Mouse (Mus musculus) left cerebral cortex, adult 8-10 months (tissue): Measurements from ENCODE around the gene Slc16a7. TPM values are rescaled to one million over a fixed set of nuclear protein-coding genes. Genes with fewer than 3 reads are reported as not detected.

Experiments
- DNase-seq, 2 experiments: peaks; one replicate each; pipeline ENCODE4 v3.0.0; 2022; ENCODE audit warnings: low spot score in 2 of 2
- total RNA-seq, 4 experiments: library from RNA; stranded (reverse); gene quantifications; 2 replicates each; pipeline ENCODE4 v1.2.4; 2022

Slc16a7 gene
- total RNA-seq: 10 to 100 TPM; 43.8 to 54.6 (median 49.6) TPM

DNA sequence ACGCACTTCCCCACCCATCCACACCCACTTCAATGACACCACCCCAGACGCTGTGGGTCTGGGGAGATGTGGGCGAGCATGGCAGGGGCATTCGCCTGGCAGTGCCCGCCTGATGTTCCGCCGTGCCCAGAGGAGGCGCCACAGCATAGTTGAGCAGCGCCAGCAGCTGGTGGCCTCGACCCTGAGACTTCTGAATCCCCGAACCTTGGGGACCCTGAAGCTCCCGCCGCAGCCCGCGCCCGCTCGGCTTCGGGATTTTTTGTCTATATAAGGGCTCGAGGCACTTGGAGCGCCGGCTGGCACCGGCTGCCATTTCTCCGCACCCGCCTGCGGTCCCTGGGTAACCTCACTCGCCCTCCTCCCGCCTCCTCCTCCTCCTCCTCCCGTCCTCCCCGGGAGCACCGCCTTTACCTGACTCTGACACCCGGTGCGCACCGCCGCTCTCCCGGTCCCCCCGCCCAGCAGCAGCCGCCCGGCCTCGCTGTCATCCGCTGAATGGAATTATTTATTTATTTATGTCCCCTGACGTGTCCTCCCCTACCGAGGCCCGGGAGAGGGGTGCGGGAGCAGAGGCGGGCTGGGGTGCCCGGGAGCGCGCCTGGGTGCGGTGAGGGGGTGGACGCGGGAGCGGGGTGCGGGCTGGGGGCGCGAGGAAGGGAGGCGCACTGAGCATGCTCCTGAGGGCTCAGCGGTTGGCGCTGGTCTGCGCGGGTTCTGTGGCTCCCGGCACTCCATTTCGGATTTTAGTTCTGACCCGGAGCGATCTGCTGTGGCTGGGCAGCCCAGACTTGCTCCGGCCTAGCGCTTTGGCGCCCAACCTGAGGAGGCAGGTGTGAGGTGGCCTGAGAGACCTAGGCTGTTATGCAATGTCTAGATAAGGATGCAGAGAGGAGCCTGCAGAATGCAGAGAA, at the start of gene Slc16a7:
Gene Slc16a7 (minus strand): TSS at position 590 of the 911 bp plus-strand sequence.
- DNase-seq: peak; percentile 78 to 86

DNA sequence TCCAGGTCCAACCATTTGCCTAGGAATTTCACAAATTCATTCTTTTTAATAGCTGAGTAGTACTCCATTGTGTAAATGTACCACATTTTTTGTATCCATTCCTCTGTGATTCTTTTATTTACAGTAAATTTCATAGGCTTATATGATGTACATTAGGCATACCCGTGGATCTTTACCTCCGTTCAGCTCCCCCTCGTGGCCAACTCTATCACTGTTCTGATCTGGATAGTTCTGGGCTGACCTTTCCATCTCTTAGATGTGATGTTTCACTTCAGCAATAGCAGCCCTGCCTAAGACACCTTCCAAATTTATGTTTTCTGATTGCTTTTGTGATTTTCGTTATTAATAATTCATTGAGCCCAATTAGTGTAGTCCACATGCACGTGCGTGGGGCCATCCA, 29.5 kb upstream of the Slc16a7 start:
- no peak for DNase-seq

GRCm38 (mm10) chr10:125399796-125400195, 10.5 kb upstream of the Slc16a7 start:
- DNase-seq: no peak

- no peak for DNase-seq
Measured at GRCm38 (mm10) chr10:125390011-125390410, 746 bp upstream of the Slc16a7 start.

DNA sequence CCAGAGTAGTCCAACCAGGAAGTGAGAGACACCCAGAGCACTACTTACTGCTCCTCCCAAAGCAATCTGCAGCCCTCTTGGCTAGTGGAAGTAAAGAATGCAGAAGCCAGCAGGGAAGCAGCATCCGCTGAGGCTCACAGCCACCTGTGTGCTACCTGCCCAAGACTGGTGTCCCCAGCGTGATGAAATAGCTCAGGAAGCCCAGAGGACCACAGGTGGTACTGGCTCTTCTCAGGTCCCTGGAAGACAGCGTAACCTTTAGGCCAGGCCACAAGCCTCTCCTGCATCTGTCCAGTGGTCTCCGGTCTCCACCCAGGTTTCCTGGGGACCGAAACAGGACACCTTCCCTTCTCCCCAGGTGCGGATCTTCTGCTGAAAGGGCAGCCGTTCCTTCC, 787 bp downstream of the Slc16a7 start:
- DNase-seq: peak in 1 of 2 experiments; percentile 54

DNA sequence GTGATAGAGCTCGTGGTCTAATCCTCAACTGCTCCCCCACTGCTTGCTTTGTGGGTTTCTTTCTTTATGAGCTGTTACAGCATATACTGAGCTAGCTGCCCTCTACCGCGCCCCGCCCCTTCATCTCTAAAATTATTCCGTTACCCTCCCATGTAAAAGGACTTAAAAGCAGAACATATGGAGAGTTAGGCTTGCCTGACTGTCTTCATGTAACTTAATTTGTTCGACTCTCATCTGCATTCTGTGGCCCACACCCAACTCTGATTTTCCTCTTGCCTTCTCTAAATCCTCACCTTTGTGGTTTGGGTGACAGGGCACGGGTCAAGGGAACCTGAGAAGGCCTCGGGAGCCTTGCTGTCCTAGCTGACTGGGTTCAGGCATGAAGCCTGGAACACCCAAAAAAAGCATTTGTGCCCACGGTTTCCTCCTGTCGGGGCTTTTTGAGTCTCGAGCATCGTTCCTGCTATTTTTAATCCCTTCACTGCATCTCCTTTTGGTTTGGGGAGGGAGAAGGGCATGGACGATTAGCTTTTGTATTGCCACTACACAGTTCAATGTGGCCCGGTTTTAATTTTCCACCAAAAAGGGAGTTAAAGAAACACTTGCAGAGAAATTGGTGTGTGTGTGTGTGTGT, 1.4 kb downstream of the Slc16a7 start:
- peak in 1 of 2 experiments; percentile 59 for DNase-seq

GRCm38 (mm10) chr10:125375526-125375925, 13.7 kb downstream of the Slc16a7 start:
- no peak for DNase-seq

DNA sequence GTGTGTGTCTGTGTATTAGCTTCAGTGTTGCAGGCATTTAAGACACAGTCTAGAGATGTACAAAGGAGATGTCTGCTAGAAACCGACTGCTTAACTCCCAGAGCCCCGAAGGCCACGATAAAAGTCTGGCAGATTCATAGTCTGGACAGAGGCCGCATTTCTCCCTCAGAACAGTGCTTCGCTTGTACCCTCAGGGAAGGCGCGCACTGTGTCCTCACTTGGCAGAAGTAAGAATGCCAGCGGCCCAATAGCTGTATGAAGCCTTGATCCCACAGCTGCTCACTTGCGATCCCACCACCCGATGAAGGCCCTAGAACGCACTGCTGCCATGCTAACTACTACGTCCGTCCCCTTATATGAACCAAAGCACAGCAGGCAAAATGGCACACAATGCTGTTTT, 16.6 kb downstream of the Slc16a7 start:
- no peak for DNase-seq

- DNase-seq: no peak
Measured at GRCm38 (mm10) chr10:125371451-125371850, 17.8 kb downstream of the Slc16a7 start.

DNA sequence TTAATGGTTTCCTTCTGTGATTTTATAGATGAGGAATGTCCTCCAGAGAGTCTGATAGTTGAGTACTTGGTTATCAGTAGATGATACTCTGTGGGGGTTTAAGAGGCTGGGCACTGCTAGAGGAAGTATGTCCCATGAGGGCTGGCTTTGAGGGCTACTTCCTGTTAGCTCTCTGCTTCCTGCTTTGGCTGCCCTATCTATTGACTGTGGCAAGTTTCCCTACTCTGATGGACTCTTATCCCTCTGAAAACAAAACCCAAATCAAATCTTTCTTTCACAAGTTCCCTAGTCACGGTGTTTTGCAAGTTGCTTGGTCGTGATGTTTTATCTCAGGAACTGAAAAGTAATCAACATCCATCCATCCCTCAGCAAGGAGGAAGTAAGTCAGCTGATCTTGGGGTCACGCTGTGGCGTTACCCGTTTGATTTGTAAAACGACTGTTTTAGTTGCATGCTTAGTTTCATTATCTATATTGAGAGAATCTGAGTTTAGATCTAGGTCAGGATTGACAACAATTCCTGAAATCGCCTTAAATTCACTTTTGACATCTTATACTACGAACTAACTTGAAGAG, 19.1 kb downstream of the Slc16a7 start:
- no peak for DNase-seq

- no peak for DNase-seq
Measured at GRCm38 (mm10) chr10:125358479-125358878, 30.8 kb downstream of the Slc16a7 start.

- no peak for DNase-seq
Measured at GRCm38 (mm10) chr10:125352805-125353204, 36.5 kb downstream of the Slc16a7 start.

DNA sequence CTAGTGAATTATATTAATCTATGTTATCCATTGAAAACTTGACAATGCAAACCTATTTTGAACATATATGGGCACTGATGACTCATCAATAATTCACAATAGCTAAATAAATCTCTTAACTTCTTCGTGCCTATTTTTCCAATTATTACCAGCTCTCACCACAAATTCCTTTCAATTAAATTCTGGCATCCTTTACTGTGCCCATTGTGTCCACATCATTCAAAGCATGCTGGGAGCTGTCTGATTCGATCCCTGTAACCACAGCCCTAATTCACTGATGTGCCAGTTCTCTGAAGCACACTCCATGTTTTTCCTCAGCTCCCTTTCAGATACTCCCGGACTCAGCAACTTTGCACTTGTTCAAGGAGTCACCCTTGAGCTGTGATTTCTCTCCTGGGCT, 41.1 kb downstream of the Slc16a7 start:
- DNase-seq: no peak

DNA sequence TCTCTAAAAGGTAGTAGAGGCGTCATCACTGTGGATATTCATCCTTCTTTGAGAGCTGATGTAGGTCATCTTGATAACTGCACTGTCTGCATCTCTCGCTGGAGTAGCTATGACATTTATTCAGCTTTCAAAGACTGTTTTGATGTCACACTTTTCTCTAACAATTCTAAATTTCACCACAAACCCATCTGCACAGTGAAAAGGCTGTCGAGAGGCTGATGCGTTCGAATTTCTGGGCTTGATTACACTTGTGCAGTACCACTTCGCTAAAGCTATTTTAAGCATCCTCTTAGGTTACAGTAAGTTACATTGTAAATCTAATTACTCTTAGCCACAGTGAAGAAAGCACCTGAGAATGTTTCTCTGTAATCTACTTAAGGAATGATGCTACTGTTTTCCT, 42.1 kb downstream of the Slc16a7 start:
- DNase-seq: no peak

- no peak for DNase-seq
Measured at GRCm38 (mm10) chr10:125346364-125346763, 42.9 kb downstream of the Slc16a7 start.

- no peak for DNase-seq
Measured at GRCm38 (mm10) chr10:125345583-125345982, 43.7 kb downstream of the Slc16a7 start.

- DNase-seq: no peak
Measured at GRCm38 (mm10) chr10:125342204-125342603, 47.1 kb downstream of the Slc16a7 start.

DNA sequence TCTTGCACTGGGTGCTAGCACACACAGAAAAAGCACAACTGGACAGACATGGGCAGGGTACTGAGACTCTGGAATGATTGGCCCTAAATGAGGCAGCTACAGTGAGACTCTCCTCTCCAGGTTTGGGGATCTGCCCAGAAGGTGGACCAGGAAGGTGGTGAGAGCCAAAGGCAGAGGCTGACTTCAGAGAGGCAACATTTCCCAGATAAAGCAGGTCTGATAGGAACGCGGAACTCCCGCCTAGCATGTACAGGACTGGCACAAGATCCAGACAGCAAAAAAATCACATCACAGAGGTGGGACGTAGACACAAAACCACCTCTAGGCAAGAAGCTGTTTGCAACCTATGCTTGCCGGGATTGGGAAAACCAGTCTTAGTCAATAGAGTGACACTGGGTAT, 55.5 kb downstream of the Slc16a7 start:
- DNase-seq: no peak

GRCm38 (mm10) chr10:125331334-125331733, 57.9 kb downstream of the Slc16a7 start:
- no peak for DNase-seq

- DNase-seq: no peak
Measured at GRCm38 (mm10) chr10:125328331-125329063, 60.8 kb downstream of the Slc16a7 start.

DNA sequence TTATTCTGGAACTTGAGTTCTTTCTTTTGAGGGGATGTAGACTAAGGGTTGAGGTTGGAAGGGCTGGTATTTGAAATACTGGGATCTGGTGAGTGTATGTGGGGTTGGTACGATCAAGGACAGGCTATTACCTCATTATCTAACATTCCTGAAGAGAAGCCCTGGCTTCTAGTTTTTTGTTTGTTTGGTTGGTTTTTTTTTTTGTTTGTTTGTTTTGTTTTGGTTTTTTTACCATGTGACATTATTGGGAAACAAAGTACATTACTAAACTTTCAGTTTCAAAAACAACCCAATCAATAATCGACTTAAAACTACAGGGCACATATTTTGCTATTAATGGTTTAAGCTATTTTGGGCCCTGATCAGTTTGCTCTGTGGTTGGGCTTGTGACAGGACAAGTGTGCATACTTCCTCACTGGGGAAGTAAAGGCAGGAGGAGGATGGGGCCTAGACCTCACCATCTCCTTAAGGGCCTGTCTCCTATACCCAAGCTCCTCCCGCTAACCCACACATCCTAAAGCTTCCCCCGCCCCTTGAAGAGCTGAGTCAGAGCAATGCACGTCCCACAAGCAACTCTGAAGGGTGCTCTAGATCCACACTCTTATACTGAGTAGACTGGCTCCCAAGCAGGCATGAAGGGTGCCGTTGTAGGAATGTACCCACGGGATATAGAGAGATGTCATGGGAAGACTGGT, 64.2 kb downstream of the Slc16a7 start:
- DNase-seq: no peak
